Mouse (Mus musculus) CH12.LX (cell line): ENCODE data around the gene Cdca3. TPM values are rescaled to one million over a fixed set of nuclear protein-coding genes. Genes with fewer than 3 reads are reported as not detected.

ENCODE experiments used
- DNase-seq: peaks from one replicate; pipeline ENCODE4 v3.0.0-alpha.2; 2013; ENCODE audit errors: extremely low read depth
- H3K27ac ChIP-seq: 2 replicates; pipeline ENCODE4 v1.5.1; 2012; ENCODE audit warnings: low read depth, mild to moderate bottlenecking, control low read depth, moderate library complexity; ENCODE audit not compliant: insufficient read depth
- H3K27me3 ChIP-seq: replicated peaks from 2 replicates; pipeline ENCODE3; 2012; ENCODE audit warnings: inconsistent platforms
- H3K36me3 ChIP-seq, 2 experiments: replicated peaks in 1 of 2; 2 replicates each; pipeline versions ENCODE3 to v1.6.1; 2012; ENCODE audit warnings: inconsistent platforms in 1 of 2, low read length in 1 of 2, mild to moderate bottlenecking in 1 of 2, mixed read lengths in 1 of 2, moderate library complexity in 1 of 2; ENCODE audit not compliant: control insufficient read depth in 1 of 2, insufficient read depth in 1 of 2
- H3K4me1 ChIP-seq, 2 experiments: 2 replicates each; pipeline ENCODE4 v1.6.1; 2012; ENCODE audit warnings: inconsistent platforms in 1 of 2, moderate library complexity in 1 of 2; ENCODE audit not compliant: insufficient read depth in 2 of 2, control insufficient read depth in 1 of 2
- H3K4me2 ChIP-seq: 2 replicates; pipeline ENCODE4 v1.6.1; 2012; ENCODE audit warnings: low read depth, mild to moderate bottlenecking, control low read depth; ENCODE audit not compliant: poor library complexity, insufficient read depth, severe bottlenecking
- H3K4me3 ChIP-seq, 3 experiments: fragments of 150-350 bp in 1 of 3; sonication (generic) in 1 of 3; replicated peaks in 1 of 3; 2 replicates each; pipeline versions ENCODE3 to v1.5.1; 2011 to 2012; ENCODE audit warnings: low read depth in 2 of 3, low read length in 2 of 3, mild to moderate bottlenecking in 2 of 3, moderate library complexity in 2 of 3, control low read depth in 1 of 3, improper control_type of control experiment in 1 of 3, inconsistent platforms in 1 of 3, mixed read lengths in 1 of 3; ENCODE audit not compliant: poor library complexity in 1 of 3
- H3K79me2 ChIP-seq: replicated peaks from 2 replicates; pipeline ENCODE4 v1.6.1; 2012; ENCODE audit warnings: mild to moderate bottlenecking, moderate library complexity; ENCODE audit not compliant: control insufficient read depth, poor library complexity, insufficient read depth, severe bottlenecking; ENCODE audit errors: extremely low read depth
- H3K9ac ChIP-seq: 2 replicates; pipeline ENCODE4 v1.6.1; 2012; ENCODE audit warnings: low read depth, mild to moderate bottlenecking, control low read depth, moderate library complexity; ENCODE audit not compliant: insufficient read depth
- H3K9me3 ChIP-seq: replicated peaks from 2 replicates; pipeline ENCODE3; 2012; ENCODE audit warnings: low read length, inconsistent platforms, mixed read lengths
- CHD1 ChIP-seq: IDR thresholded peaks from 2 replicates; pipeline ENCODE4 v1.6.1; 2012; ENCODE audit warnings: low read depth, low read length, improper control_type of control experiment, inconsistent platforms
- CHD2 ChIP-seq: IDR thresholded peaks from 2 replicates; pipeline ENCODE4 v1.6.1; 2011; ENCODE audit warnings: low read length, improper control_type of control experiment
- CTCF ChIP-seq, 2 experiments: IDR thresholded peaks in 1 of 2; conservative IDR thresholded peaks in 1 of 2; 2 replicates each; pipeline ENCODE4 v1.5.1; 2011 to 2012; ENCODE audit warnings: low read depth in 2 of 2, low read length in 2 of 2, improper control_type of control experiment in 1 of 2, inconsistent platforms in 1 of 2, mild to moderate bottlenecking in 1 of 2, moderate library complexity in 1 of 2
- ETS1 ChIP-seq: conservative IDR thresholded peaks from 2 replicates; pipeline ENCODE4 v1.6.1; 2012; ENCODE audit warnings: low read depth, mild to moderate bottlenecking, inconsistent platforms, low read length, improper control_type of control experiment, moderate library complexity
- HCFC1 ChIP-seq: IDR thresholded peaks from 2 replicates; pipeline ENCODE4 v1.6.1; 2012; ENCODE audit warnings: low read depth, mild to moderate bottlenecking, inconsistent platforms, low read length, improper control_type of control experiment
- JUND ChIP-seq: conservative IDR thresholded peaks from 2 replicates; pipeline ENCODE4 v1.6.1; 2011; ENCODE audit warnings: low read depth, low read length, improper control_type of control experiment
- KAT2A ChIP-seq: IDR thresholded peaks from 2 replicates; pipeline ENCODE4 v1.6.1; 2012; ENCODE audit warnings: low read length, improper control_type of control experiment, inconsistent platforms; ENCODE audit not compliant: insufficient replicate concordance
- MAFK ChIP-seq: IDR thresholded peaks from 2 replicates; pipeline ENCODE4 v1.6.1; 2011; ENCODE audit warnings: low read length, improper control_type of control experiment; ENCODE audit not compliant: insufficient replicate concordance
- MAX ChIP-seq: IDR thresholded peaks from 2 replicates; pipeline ENCODE4 v1.6.1; 2011; ENCODE audit warnings: low read length, improper control_type of control experiment
- MAZ ChIP-seq: IDR thresholded peaks from 2 replicates; pipeline ENCODE4 v1.6.1; 2012; ENCODE audit warnings: low read depth, mild to moderate bottlenecking, inconsistent platforms, low read length, improper control_type of control experiment, moderate library complexity
- MXI1 ChIP-seq: IDR thresholded peaks from 2 replicates; pipeline ENCODE4 v1.6.1; 2011; ENCODE audit warnings: mild to moderate bottlenecking, low read depth, low read length, improper control_type of control experiment
- NELFE ChIP-seq: IDR thresholded peaks from 2 replicates; pipeline ENCODE4 v1.6.1; 2011; ENCODE audit warnings: low read depth, low read length, improper control_type of control experiment
- POLR2A ChIP-seq: IDR thresholded peaks from 2 replicates; pipeline ENCODE4 v1.6.1; 2011; ENCODE audit warnings: low read depth, mild to moderate bottlenecking, improper control_type of control experiment, low read length
- POLR2AphosphoS2 ChIP-seq: IDR thresholded peaks from 2 replicates; pipeline ENCODE4 v1.6.1; 2011; ENCODE audit warnings: low read depth, low read length, improper control_type of control experiment
- RCOR1 ChIP-seq: conservative IDR thresholded peaks from 2 replicates; pipeline ENCODE4 v1.6.1; 2012; ENCODE audit warnings: low read depth, mild to moderate bottlenecking, inconsistent platforms, low read length, improper control_type of control experiment
- SIN3A ChIP-seq: IDR thresholded peaks from 2 replicates; pipeline ENCODE4 v1.6.1; 2012; ENCODE audit warnings: low read length, improper control_type of control experiment, inconsistent platforms
- TCF12 ChIP-seq: IDR thresholded peaks from 2 replicates; pipeline ENCODE4 v1.6.1; 2014; ENCODE audit warnings: low read depth, mild to moderate bottlenecking, inconsistent platforms, low read length, improper control_type of control experiment
- UBTF ChIP-seq: IDR thresholded peaks from 2 replicates; pipeline ENCODE4 v1.6.1; 2012; ENCODE audit warnings: low read depth, mild to moderate bottlenecking, inconsistent platforms, low read length, improper control_type of control experiment, moderate library complexity
- USF1 ChIP-seq: IDR thresholded peaks from 2 replicates; pipeline ENCODE4 v1.6.1; 2014; ENCODE audit warnings: low read depth, mild to moderate bottlenecking, inconsistent platforms, low read length, improper control_type of control experiment
- USF2 ChIP-seq: conservative IDR thresholded peaks from 2 replicates; pipeline ENCODE4 v1.6.1; 2011; ENCODE audit warnings: low read depth, low read length, improper control_type of control experiment
- ZMIZ1 ChIP-seq: IDR thresholded peaks from 2 replicates; pipeline ENCODE4 v1.6.1; 2012; ENCODE audit warnings: low read depth, mild to moderate bottlenecking, inconsistent platforms, low read length, improper control_type of control experiment
- ZNF384 ChIP-seq: IDR thresholded peaks from 2 replicates; pipeline ENCODE4 v1.6.1; 2012; ENCODE audit warnings: low read depth, low read length, improper control_type of control experiment, inconsistent platforms
- dilution Hi-C: fragments of 300-500 bp; cut with MboI; formaldehyde crosslinking; loops from 2 replicates; pipeline ENCODE4 v1.14.3; 2020; ENCODE audit warnings: low sequenced_read_pairs; ENCODE audit not compliant: extremely low pct_unique_long_range_greater_than_20kb, extremely low pct_ligation_motif_present
- in situ Hi-C: fragments of 300-500 bp; cut with MboI; formaldehyde crosslinking; loops from 3 replicates; pipeline ENCODE4 v1.14.3; 2019; ENCODE audit warnings: low sequenced_read_pairs, low pct_ligation_motif_present, low pct_unique_long_range_greater_than_20kb, mixed read lengths
- polyA plus RNA-seq: library from polyadenylated mRNA; unstranded; fragments of >175 nt; gene quantifications from 2 replicates; pipeline ENCODE4 v1.2.1, GENCODE M21; 2012; ENCODE audit warnings: low read depth; ENCODE audit not compliant: insufficient read length
- total RNA-seq, 2 experiments: library from RNA; depleted of rRNA; stranded (reverse); fragments of 300-350 nt in 1 of 2; fragments of >200 nt in 1 of 2; gene quantifications; 2 replicates each; pipeline ENCODE4 v1.2.3; 2012 to 2014

Gene Cdca3
- total and polyA plus RNA-seq, 3 experiments, result 117 to 229 (median 224) TPM

DNA sequence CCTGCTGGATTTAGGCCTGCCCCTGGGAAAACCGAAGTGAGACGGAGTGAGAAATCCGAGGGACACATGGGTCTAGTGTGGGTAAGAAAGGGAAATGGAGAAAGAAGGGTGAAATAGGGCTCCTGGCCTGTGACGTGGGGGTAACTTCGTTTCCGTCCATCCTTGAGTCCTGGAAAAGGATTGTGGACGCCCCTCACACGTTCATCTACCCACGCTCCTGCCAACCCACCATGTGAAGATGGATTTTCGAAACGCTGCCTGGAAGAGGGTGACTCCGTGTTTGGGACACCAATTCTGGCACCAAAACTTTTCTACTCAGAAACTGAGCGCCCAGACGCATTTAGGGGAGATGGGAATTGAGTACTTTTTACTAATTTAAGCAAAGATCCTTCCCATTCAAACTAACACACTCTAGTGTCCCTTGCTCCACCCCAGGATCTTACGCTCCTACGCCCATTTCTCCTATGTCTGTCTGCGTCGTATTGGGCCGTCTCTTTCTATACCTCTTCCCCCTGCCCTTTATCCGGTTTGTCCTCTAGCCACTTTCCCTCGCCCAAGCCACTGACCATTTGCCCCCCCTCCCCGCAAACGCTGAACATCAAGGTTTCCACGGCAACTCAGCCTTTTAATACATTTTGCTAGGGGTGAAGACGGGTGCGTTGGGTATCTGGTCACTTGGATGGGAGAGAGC lies 28.6 kb downstream of the Cdca3 start:
- Histone ChIP-seq H3K4me1 (peaks cover 19 to 27% of the 10 kb centered on the region in 2 experiments), H3K27me3 (peaks cover 32% of the 10 kb centered on the region), H3K9ac (no peak overlapping the region), H3K36me3 (no peaks in the 10 kb centered on the region), H3K9me3 (no peaks in the 10 kb centered on the region), H3K4me2 (no peak overlapping the region), H3K79me2 (no peaks in the 10 kb centered on the region), H3K27ac (no peak overlapping the region), H3K4me3 (no peak overlapping the region)
- in situ Hi-C loops, result loop anchor here (25.0 kb wide), 1 partner anchor 179 kb away; the partner anchor contains the start of genes Acrbp and Ing4
- TF ChIP-seq MAZ (no peak), NELFE (no peak), RCOR1 (no peak), MAFK (no peak), POLR2AphosphoS2 (no peak), CHD1 (no peak), UBTF (no peak), ETS1 (no peak), JUND (no peak)
- no peak for DNase-seq
- dilution Hi-C loops, result no loop called here

DNA sequence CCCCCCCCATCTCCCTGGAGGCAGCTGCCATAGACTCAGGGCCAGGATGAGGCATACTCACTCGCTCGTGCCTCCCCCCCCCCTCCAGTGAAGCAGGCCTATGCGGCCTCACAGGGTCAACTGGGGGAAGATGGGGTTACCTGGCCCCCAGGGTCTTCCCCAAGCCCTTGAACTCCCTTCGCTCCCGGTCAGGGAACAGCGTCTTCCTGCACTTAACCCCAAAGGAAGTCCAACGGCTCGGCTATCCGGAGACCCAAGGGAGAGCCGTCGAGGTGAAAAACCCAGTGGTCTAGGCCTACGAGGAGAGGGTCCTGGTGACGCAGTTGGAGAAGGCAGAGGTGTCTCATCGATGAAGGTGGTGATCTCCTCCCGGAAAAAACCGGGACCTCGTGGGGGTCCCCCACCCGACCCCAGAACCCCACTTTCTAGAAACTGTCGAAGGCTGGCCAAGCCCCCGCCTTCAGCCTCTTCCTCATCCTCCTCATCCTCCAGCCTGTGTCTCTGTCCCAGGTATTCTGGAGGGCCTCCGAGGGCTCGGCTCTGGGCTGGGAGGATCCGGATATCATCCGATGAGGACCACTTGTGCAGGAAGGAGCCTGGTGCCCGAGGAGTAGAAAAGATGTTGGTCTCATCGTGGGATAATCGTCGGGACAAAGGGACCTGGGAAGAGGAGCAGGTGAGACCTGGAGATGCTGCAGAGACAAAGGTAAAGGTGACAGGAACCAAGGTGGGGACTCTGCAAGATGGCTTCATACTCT lies 29.4 kb downstream of the Cdca3 start:
- H3K36me3 ChIP-seq, result no peaks in the 10 kb centered on the region
- H3K9me3 ChIP-seq, result no peaks in the 10 kb centered on the region
- no peak overlapping the region for H3K4me3 ChIP-seq
- no peak overlapping the region for H3K9ac ChIP-seq
- DNase-seq, result no peak
- H3K27ac ChIP-seq, result no peak overlapping the region
- TF ChIP-seq JUND (no peak), CHD2 (no peak), CTCF (conservative IDR thresholded peaks at IDR 0.05 in 1 of 2, IDR thresholded peaks at IDR 0.05 in 1 of 2; ENCODE audit: low read depth in 2 of 2, low read length in 2 of 2) (no peak), CHD1 (no peak), TCF12 (no peak), MAZ (no peak), ETS1 (no peak), MAX (no peak), SIN3A (no peak), RCOR1 (no peak), KAT2A (no peak), POLR2A (no peak), HCFC1 (no peak), ZMIZ1 (no peak), ZNF384 (no peak), USF1 (no peak), UBTF (no peak), MXI1 (no peak), USF2 (no peak)
- H3K4me1 ChIP-seq, result peaks cover 23 to 30% of the 10 kb centered on the region in 2 experiments
- peaks cover 28% of the 10 kb centered on the region for H3K27me3 ChIP-seq
- dilution Hi-C loops (no loop called here), in situ Hi-C loops (loop anchor here (25.0 kb wide), 1 partner anchor 179 kb away; the partner anchor contains the start of genes Acrbp and Ing4)
- H3K79me2 ChIP-seq, result no peaks in the 10 kb centered on the region
- no peak overlapping the region for H3K4me2 ChIP-seq
